Mouse (Mus musculus) liver, postnatal 0 days (tissue): ENCODE measurements around the gene Alpk1.

Experiments
- CTCF ChIP-seq: sonication (generic); IDR thresholded peaks from 2 replicates; pipeline ENCODE4 v1.5.1; 2016; ENCODE audit warnings: antibody characterized with exemption, low read depth
- EP300 ChIP-seq: IDR thresholded peaks from 2 replicates; pipeline ENCODE4 v1.6.1; 2016; ENCODE audit warnings: antibody characterized with exemption, low read depth, mild to moderate bottlenecking

DNA sequence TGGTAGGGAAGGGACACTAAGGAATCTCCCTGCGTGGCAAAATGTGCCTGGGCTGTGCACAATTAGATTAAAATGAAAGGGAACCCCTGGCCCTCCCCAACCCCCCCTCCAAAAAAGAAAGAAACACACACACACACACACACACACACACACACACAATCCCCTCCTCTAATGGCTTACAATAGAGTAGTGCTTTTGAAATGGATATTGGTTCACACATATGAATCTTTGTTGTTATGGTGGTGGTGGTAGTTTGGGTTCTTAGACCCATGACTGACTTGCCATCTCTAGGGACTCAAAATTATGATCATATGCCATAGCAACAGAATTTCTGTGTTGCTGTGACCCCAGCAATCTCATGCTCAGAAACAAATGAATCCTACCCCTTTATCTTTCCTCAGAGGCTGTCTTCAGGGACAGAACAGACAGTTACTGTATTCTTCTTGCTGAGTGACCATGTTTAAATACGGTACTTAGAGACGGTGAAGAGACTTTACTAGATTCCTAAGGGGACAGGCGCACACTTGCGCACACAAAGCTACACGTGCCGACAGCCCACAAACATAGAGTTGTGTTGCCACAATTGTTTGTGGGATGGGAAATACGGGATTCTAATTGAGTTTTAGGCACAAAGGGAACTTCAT, 73.8 kb downstream of the Alpk1 start:
- no peak for TF ChIP-seq EP300
- no peak for TF ChIP-seq CTCF
